Mouse (Mus musculus): ENCODE data around the gene Dlgap1. TPM values are rescaled to one million over a fixed set of nuclear protein-coding genes. Genes with fewer than 3 reads are reported as not detected.

Dlgap1 gene
- polyA plus RNA-seq, 1 experiment from 2014 or later = 2.0 TPM

- H3K36me3 ChIP-seq = no peaks in the 10 kb centered on the region
- WGBS = 77% methylated on average over 4 of the region's 4 CpGs
- no peak overlapping the region for H3K4me3 ChIP-seq (replicated peaks)
- ATAC-seq (ENCODE audit: insufficient read depth, low FRiP score, low read depth) = no peak
- H3K4me2 ChIP-seq = no peak overlapping the region
- no peaks in the 10 kb centered on the region for H3K9me3 ChIP-seq
- no peak overlapping the region for H3K27ac ChIP-seq
- no peak overlapping the region for H3K9ac ChIP-seq
- H3K27me3 ChIP-seq (replicated peaks) = no peaks in the 10 kb centered on the region
- H3K4me1 ChIP-seq = peaks cover 9% of the 10 kb centered on the region
Observed at GRCm38 (mm10) chr17:70858814-70859213, 889.9 kb downstream of the Dlgap1 start.

- H3K4me1 ChIP-seq = no peaks in the 10 kb centered on the region
- no peak overlapping the region for H3K4me3 ChIP-seq (replicated peaks)
- H3K27me3 ChIP-seq (replicated peaks) = no peaks in the 10 kb centered on the region
- H3K36me3 ChIP-seq = no peaks in the 10 kb centered on the region
- H3K9ac ChIP-seq = no peak overlapping the region
- 95% methylated on average over 8 of the region's 8 CpGs for WGBS
- H3K4me2 ChIP-seq = no peak overlapping the region
- H3K9me3 ChIP-seq = no peaks in the 10 kb centered on the region
- no peak overlapping the region for H3K27ac ChIP-seq
- no peak for ATAC-seq (ENCODE audit: insufficient read depth, low FRiP score, low read depth)
Observed at GRCm38 (mm10) chr17:70864117-70864516, 895.2 kb downstream of the Dlgap1 start.

- ATAC-seq (ENCODE audit: insufficient read depth, low FRiP score, low read depth) = no peak
- H3K4me1 ChIP-seq = no peaks in the 10 kb centered on the region
- no peak overlapping the region for H3K4me2 ChIP-seq
- no peaks in the 10 kb centered on the region for H3K36me3 ChIP-seq
- no peak overlapping the region for H3K9ac ChIP-seq
- H3K27me3 ChIP-seq (replicated peaks) = no peaks in the 10 kb centered on the region
- H3K27ac ChIP-seq = no peak overlapping the region
- no peak overlapping the region for H3K4me3 ChIP-seq (replicated peaks)
- WGBS = 73% methylated on average over 3 of the region's 3 CpGs
- H3K9me3 ChIP-seq = no peaks in the 10 kb centered on the region
Observed at GRCm38 (mm10) chr17:70864645-70865044, 895.8 kb downstream of the Dlgap1 start.

GRCm38 (mm10) chr17:70865060-70865604, 896.3 kb downstream of the Dlgap1 start:
- WGBS = 66% methylated on average over 10 of the region's 10 CpGs
- Histone ChIP-seq H3K9me3 (no peaks in the 10 kb centered on the region), H3K9ac (no peak overlapping the region), H3K4me1 (no peaks in the 10 kb centered on the region), H3K4me2 (no peak overlapping the region), H3K4me3 (replicated peaks) (no peak overlapping the region), H3K27ac (no peak overlapping the region), H3K27me3 (replicated peaks) (no peaks in the 10 kb centered on the region), H3K36me3 (no peaks in the 10 kb centered on the region)
- ATAC-seq (ENCODE audit: insufficient read depth, low FRiP score, low read depth) = no peak

GRCm38 (mm10) chr17:70866029-70866428, 897.2 kb downstream of the Dlgap1 start:
- whole genome bisulfite sequencing = 96% methylated on average over 5 of the region's 5 CpGs
- Histone ChIP-seq H3K9me3 (no peaks in the 10 kb centered on the region), H3K9ac (no peak overlapping the region), H3K27ac (no peak overlapping the region), H3K4me1 (no peaks in the 10 kb centered on the region), H3K27me3 (replicated peaks) (no peaks in the 10 kb centered on the region), H3K36me3 (no peaks in the 10 kb centered on the region), H3K4me2 (no peak overlapping the region), H3K4me3 (replicated peaks) (no peak overlapping the region)
- no peak for ATAC-seq (ENCODE audit: insufficient read depth, low FRiP score, low read depth)

- 80% methylated on average over 6 of the region's 6 CpGs for WGBS
- Histone ChIP-seq H3K4me1 (no peaks in the 10 kb centered on the region), H3K27ac (no peak overlapping the region), H3K4me3 (replicated peaks) (no peak overlapping the region), H3K36me3 (no peaks in the 10 kb centered on the region), H3K27me3 (replicated peaks) (no peaks in the 10 kb centered on the region), H3K9ac (no peak overlapping the region), H3K4me2 (no peak overlapping the region), H3K9me3 (no peaks in the 10 kb centered on the region)
- ATAC-seq (ENCODE audit: insufficient read depth, low FRiP score, low read depth) = no peak
Observed at GRCm38 (mm10) chr17:70866538-70867114, 897.8 kb downstream of the Dlgap1 start.

- H3K4me2 ChIP-seq = no peak overlapping the region
- no peak overlapping the region for H3K4me3 ChIP-seq (replicated peaks)
- no peaks in the 10 kb centered on the region for H3K27me3 ChIP-seq (replicated peaks)
- H3K9ac ChIP-seq = no peak overlapping the region
- ATAC-seq (ENCODE audit: insufficient read depth, low FRiP score, low read depth) = no peak
- no peaks in the 10 kb centered on the region for H3K9me3 ChIP-seq
- H3K36me3 ChIP-seq = no peaks in the 10 kb centered on the region
- no peaks in the 10 kb centered on the region for H3K4me1 ChIP-seq
- WGBS = 72% methylated on average over 5 of the region's 5 CpGs
- no peak overlapping the region for H3K27ac ChIP-seq
Observed at GRCm38 (mm10) chr17:70868577-70869229, 899.8 kb downstream of the Dlgap1 start.

- Histone ChIP-seq H3K9me3 (no peaks in the 10 kb centered on the region), H3K4me3 (replicated peaks) (no peak overlapping the region), H3K9ac (no peak overlapping the region), H3K27ac (no peak overlapping the region), H3K4me1 (no peaks in the 10 kb centered on the region), H3K27me3 (replicated peaks) (no peaks in the 10 kb centered on the region), H3K4me2 (no peak overlapping the region), H3K36me3 (no peaks in the 10 kb centered on the region)
- 90% methylated on average over 4 of the region's 4 CpGs for WGBS
- ATAC-seq (ENCODE audit: insufficient read depth, low FRiP score, low read depth) = no peak
Observed at GRCm38 (mm10) chr17:70870581-70870980, 901.7 kb downstream of the Dlgap1 start.

MicroRNA genes within 50 kb of the gene (microRNA counts, 519-probe panel; counts per million panel counts)
- microRNA mmu-miR-1195 = 1,706 counts per million, percentile 11 among the panel's probes with 10 or more counts

Small RNAs within 50 kb of the gene (microRNA-seq; reads per million reads assigned to microRNA genes)
- gene Mir1195 = not detected

All from stomach, embryonic 15.5 days (tissue).